Mouse (Mus musculus): ENCODE results near the gene S1pr5.
"Not testable (repeated sequence)": the region's sequence is repeated elsewhere in the genome, so short reads cannot be mapped to it uniquely, and the experiment has no call there.

S1pr5 gene

GRCm38 (mm10) chr9:21204528-21205272 lies 43.5 kb downstream of the S1pr5 start:
- no peak for DNase-seq (ENCODE audit: low spot score)

GRCm38 (mm10) chr9:21204156-21204527 lies 44.1 kb downstream of the S1pr5 start:
- DNase-seq (ENCODE audit: low spot score), result no peak

- no peak for DNase-seq (ENCODE audit: low spot score)
Observed at GRCm38 (mm10) chr9:21198960-21199359, 49.3 kb downstream of the S1pr5 start.

- no peak for DNase-seq (ENCODE audit: low spot score)
Observed at GRCm38 (mm10) chr9:21197981-21198380, 50.3 kb downstream of the S1pr5 start.

- no peak for DNase-seq (ENCODE audit: low spot score)
Observed at GRCm38 (mm10) chr9:21196521-21197433, 51.5 kb downstream of the S1pr5 start.

- not testable (repeated sequence) for DNase-seq (ENCODE audit: low spot score)
Observed at GRCm38 (mm10) chr9:21195736-21196505, 52.3 kb downstream of the S1pr5 start.

- DNase-seq (ENCODE audit: low spot score), result no peak
Observed at GRCm38 (mm10) chr9:21194787-21195493, 53.3 kb downstream of the S1pr5 start.

- no peak for DNase-seq (ENCODE audit: low spot score)
Observed at GRCm38 (mm10) chr9:21193786-21194185, 54.5 kb downstream of the S1pr5 start.
